Mouse (Mus musculus) CD4-positive, CD25-positive, alpha-beta regulatory T cell, adult 9 weeks (primary cell): ENCODE data around the gene Olfr685. TPM values are rescaled to one million over a fixed set of nuclear protein-coding genes. Genes with fewer than 3 reads are reported as not detected.

Source experiments
- polyA plus RNA-seq: library from polyadenylated mRNA; unstranded; fragments of 100-300 nt; shearing (Covaris generic); gene quantifications from one replicate; pipeline ENCODE4 v1.2.1, GENCODE M21; 2017

Gene Olfr685
- not detected for polyA plus RNA-seq

DNA sequence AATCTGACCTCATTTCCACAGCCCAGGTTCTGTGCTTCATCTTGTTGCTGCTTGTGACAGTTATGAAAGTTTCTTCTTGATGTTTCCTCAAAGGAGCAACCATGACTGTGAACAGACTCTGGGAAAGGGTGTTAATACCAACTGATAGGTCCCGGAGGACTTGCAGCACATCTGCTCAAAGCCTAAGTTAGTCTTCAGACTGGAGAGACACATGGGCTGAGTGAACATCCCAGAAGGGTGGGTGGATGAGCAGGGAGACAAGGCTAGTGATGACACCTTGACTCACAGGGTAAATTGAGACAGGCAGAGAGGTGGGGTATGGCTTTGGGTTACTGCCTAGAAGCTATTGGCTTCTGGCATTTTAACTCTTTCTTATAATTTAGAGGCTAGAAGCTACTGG, at the start of gene Olfr685:
TSS of gene Olfr685 (minus strand) at position 101 of the 400 bp plus-strand sequence.

GRCm38 (mm10) chr7:105207385-105207784, 21.6 kb upstream of the Olfr685 start, which contains the start of gene Olfr686:
Gene Olfr686, minus strand, starts transcription at chr7:105207485.

GRCm38 (mm10) chr7:105163553-105163952, 22.3 kb downstream of the Olfr685 start, which contains the start of gene Olfr684:
Gene Olfr684, minus strand, starts transcription at chr7:105163653.

DNA sequence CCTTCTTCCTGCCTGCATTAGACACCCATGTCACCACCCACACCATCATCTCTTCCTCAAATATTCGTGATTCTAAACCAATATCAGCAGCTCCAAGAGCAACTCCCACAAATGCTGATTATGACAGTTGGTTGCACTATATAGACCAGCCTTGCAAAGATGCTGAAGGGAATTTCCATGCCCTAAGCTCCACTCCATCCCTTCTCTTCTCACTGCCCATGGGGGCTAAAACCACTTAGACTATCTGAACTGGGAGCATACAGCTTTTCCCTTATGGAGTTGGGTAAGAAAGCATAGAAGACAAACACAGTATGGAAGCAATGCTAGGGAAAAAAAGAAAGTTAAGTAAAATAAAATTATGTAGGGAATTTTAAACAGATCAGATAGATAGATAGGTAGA, 38.9 kb downstream of the Olfr685 start, which contains the start of gene Olfr683:
TSS of gene Olfr683 (minus strand) at position 101 of the 400 bp plus-strand sequence.

Other genes starting within 250 kb of the Olfr685 start
- not detected for gene Olfr670, start 223.4 kb downstream of the Olfr685 start, polyA plus RNA-seq
- not detected for gene Olfr671, start 206.9 kb downstream of the Olfr685 start, polyA plus RNA-seq
- not detected for gene Olfr672, start 184.0 kb downstream of the Olfr685 start, polyA plus RNA-seq
- gene Olfr675, start 157.6 kb downstream of the Olfr685 start, polyA plus RNA-seq = not detected
- not detected for gene Olfr676, start 153.3 kb downstream of the Olfr685 start, polyA plus RNA-seq
- not detected for gene Olfr677, start 134.6 kb downstream of the Olfr685 start, polyA plus RNA-seq
- gene Olfr678, start 121.5 kb downstream of the Olfr685 start, polyA plus RNA-seq = not detected
- not detected for gene Olfr679, start 104.8 kb downstream of the Olfr685 start, polyA plus RNA-seq
- gene Olfr680-ps1, start 93.2 kb downstream of the Olfr685 start, polyA plus RNA-seq = not detected
- not detected for gene Olfr681, start 69.2 kb downstream of the Olfr685 start, polyA plus RNA-seq
- not detected for gene Olfr683, start 39.0 kb downstream of the Olfr685 start, polyA plus RNA-seq
- not detected for gene Olfr684, start 22.4 kb downstream of the Olfr685 start, polyA plus RNA-seq
- gene Olfr686, start 21.5 kb upstream of the Olfr685 start, polyA plus RNA-seq = not detected
- not detected for gene Olfr688, start 102.1 kb upstream of the Olfr685 start, polyA plus RNA-seq
- gene Olfr689, start 125.2 kb upstream of the Olfr685 start, polyA plus RNA-seq = 0.09 TPM
- gene Olfr690, start 148.1 kb upstream of the Olfr685 start, polyA plus RNA-seq = not detected
- gene Olfr691, start 156.3 kb upstream of the Olfr685 start, polyA plus RNA-seq = not detected
- not detected for gene Olfr692, start 182.2 kb upstream of the Olfr685 start, polyA plus RNA-seq
- gene Gm5901, start 189.0 kb upstream of the Olfr685 start, polyA plus RNA-seq = not detected
- gene Fam160a2, start 214.0 kb upstream of the Olfr685 start, polyA plus RNA-seq = 26.9 TPM
- not detected for gene Cnga4, start 218.6 kb upstream of the Olfr685 start, polyA plus RNA-seq
- gene Cckbr, start 239.7 kb upstream of the Olfr685 start, polyA plus RNA-seq = not detected